Mouse (Mus musculus): ENCODE results near the gene Baiap2l2. TPM values are rescaled to one million over a fixed set of nuclear protein-coding genes. Genes with fewer than 3 reads are reported as not detected.

Baiap2l2 gene
- polyA plus RNA-seq (2021; fragmentation: Nextera tagmentation) = 3.8 and 4.6 TPM in 2 replicates
- long read RNA-seq, experiment 1, partial matches to known transcripts = 1 of 2 reads
- long read RNA-seq, experiment 1, other reads (novel, unspliced or antisense) = 1 of 2 reads
- long read RNA-seq, experiment 2, partial matches to known transcripts = 2 of 2 reads
- long read RNA-seq, experiment 2, other reads (novel, unspliced or antisense) = 0 of 2 reads

DNA sequence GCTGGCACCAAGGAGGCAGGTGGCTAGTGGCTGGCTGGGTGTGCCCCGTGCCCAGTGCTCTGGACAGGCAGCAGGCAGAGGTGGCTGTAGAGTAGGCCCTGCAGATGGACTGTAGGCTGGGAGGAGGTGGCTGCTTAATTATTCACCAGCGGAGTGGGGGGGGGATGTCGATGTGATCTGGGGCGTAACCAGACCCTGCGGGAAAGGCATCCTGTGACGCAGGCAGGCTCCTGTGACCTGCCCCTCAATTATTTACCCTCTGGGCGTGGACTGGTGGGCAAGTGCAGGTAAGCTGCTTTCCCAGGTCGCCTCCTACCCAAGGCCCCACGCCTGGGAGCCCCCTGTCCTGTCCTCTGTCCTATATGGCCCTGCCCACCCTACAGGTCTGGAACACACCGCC is at the start of gene Baiap2l2:
TSS of gene Baiap2l2 (minus strand) at position 139 of the 400 bp plus-strand sequence.

DNA sequence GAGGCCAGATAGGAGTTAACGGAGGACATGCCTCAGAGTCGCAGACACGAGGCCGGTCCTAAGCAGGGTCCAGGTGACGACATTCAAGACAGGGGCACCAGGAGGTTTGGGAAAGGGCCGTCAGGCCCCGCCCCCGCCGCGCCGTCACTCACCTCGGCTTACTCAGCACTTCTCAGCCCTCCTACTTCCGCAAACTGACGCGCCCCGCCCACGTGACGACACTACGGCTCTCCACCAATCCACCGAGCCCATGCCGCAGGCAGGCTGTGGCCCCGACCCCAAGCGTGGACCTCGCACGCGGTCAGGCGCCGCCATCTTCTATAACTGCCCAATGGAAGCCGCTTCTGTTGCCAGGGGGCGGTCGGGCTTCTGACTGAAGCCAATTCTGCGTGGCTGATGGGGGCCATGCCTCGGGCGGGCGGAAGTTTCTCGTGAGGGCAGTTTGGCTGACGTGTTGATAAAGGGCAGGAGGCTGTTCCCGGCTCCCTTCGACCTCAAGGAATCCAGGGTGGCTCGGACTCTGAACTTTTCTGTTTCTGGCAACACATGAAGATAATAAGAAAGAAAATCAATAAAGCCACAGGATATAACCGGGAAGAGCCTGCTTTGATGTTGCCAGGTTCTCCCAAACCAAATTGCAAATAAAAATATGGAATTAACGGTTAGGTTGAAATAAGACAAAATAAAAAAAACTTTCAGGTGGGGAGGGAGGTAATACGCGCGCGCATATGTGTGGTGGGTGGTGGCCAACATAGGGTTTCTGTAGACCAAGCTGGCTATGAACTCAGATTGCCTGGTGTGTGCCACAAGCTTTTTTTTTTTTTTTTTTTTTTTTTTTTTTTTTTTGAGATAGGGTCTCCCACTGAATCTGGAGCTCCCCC is 43.0 kb upstream of the Baiap2l2 start, which contains the start of gene Pla2g6:
TSS of gene Pla2g6 (minus strand) at position 333 of the 881 bp plus-strand sequence.

DNA sequence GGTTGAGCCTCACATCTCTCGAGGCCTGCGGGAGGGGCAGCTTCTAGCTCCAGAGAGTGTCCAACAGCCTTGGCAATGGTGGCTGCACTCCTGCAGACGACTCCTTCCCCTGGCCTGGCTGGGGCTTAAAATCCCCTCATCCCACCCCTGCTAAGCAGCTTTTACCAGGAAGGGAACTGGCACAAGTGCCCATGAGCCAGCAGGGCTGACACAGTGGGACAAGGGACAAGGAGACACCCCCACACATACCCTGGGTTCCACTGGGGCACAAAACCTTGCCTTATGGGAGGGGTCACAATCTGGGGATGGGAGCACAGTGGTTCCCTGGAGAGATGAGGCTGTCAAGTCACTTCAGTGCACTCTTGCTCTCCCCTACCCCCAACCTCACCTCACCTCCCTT is 30.7 kb downstream of the Baiap2l2 start, which contains the start of gene Slc16a8:
TSS of gene Slc16a8 (minus strand) at position 101 of the 400 bp plus-strand sequence.

DNA sequence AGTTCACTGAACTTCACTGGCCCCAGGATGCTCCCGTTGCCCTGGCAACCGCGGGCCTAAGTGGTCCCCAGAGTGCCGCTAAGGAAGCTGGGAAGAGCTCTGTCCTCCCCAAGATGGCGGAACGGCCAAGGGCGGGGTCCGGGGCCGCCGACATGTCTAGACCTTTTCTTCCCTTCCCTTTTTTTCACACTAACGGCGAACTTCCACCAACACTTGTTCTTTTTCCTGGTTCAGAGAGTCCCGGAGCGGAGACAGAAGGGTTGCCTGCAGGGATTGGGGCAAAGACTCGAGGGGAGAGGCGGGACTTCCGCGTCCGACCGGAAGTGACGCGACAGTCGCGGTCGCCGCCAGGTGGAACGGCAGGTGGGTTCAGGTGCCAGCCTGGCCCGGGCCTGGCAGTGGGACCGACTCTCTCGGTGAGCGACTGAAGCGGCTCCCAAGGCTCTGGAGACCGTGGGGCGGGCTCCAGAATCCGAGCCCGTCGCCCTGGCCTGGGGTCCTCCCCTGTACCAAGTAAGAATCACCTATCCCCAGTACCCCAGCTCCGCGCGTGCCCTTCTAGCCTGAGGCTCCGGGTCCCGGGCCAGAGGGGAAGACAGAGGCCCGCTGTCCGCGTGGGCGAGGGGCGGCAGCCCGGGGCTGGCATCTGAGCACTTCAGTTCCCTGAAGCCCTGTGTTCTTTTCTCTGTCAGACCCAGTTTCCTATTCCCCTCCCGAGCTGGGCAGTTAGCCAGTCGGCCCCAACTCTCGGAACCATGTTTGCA is 56.1 kb downstream of the Baiap2l2 start, which contains the start of the genes Pick1 and Gm49486:
TSS of gene Pick1 (plus strand) at position 116 of the 764 bp plus-strand sequence.
TSS of gene Gm49486 (plus strand) at position 334 of the 764 bp plus-strand sequence.

Other genes starting within 250 kb of the Baiap2l2 start
- gene Galr3, start 243.7 kb downstream of the Baiap2l2 start, polyA plus RNA-seq (2021; fragmentation: Nextera tagmentation) = 0.23 TPM in 2 replicates
- 28.0 and 29.8 TPM in 2 replicates for gene Ankrd54, start 222.6 kb downstream of the Baiap2l2 start, polyA plus RNA-seq (2021; fragmentation: Nextera tagmentation)
- gene Eif3l, start 210.4 kb downstream of the Baiap2l2 start, polyA plus RNA-seq (2021; fragmentation: Nextera tagmentation) = 100 and 106 TPM in 2 replicates
- gene Micall1, start 176.6 kb downstream of the Baiap2l2 start, polyA plus RNA-seq (2021; fragmentation: Nextera tagmentation) = 3.3 and 3.8 TPM in 2 replicates
- 156 and 172 TPM in 2 replicates for gene Polr2f, start 144.5 kb downstream of the Baiap2l2 start, polyA plus RNA-seq (2021; fragmentation: Nextera tagmentation)
- 18.0 and 24.6 TPM in 2 replicates for gene 1700088E04Rik, start 144.3 kb downstream of the Baiap2l2 start, polyA plus RNA-seq (2021; fragmentation: Nextera tagmentation)
- gene Sox10, start 120.3 kb downstream of the Baiap2l2 start, polyA plus RNA-seq (2021; fragmentation: Nextera tagmentation) = 8.4 and 10.3 TPM in 2 replicates
- gene Pick1, start 56.4 kb downstream of the Baiap2l2 start, polyA plus RNA-seq (2021; fragmentation: Nextera tagmentation) = 12.5 and 14.9 TPM in 2 replicates
- gene Gm49486, start 56.1 kb downstream of the Baiap2l2 start, polyA plus RNA-seq (2021; fragmentation: Nextera tagmentation) = 0.25 TPM in 1 of 2 replicates, not detected in the other
- 5.2 TPM in 1 of 2 replicates, not detected in the other for gene Slc16a8, start 30.8 kb downstream of the Baiap2l2 start, polyA plus RNA-seq (2021; fragmentation: Nextera tagmentation)
- 9.0 and 9.6 TPM in 2 replicates for gene Pla2g6, start 42.9 kb upstream of the Baiap2l2 start, polyA plus RNA-seq (2021; fragmentation: Nextera tagmentation)
- gene Maff, start 61.1 kb upstream of the Baiap2l2 start, polyA plus RNA-seq (2021; fragmentation: Nextera tagmentation) = 0.23 and 0.28 TPM in 2 replicates
- gene Tmem184b, start 118.0 kb upstream of the Baiap2l2 start, polyA plus RNA-seq (2021; fragmentation: Nextera tagmentation) = 72.2 and 91.2 TPM in 2 replicates
- 26.7 and 27.5 TPM in 2 replicates for gene Csnk1e, start 170.0 kb upstream of the Baiap2l2 start, polyA plus RNA-seq (2021; fragmentation: Nextera tagmentation)
- gene Kcnj4, start 219.7 kb upstream of the Baiap2l2 start, polyA plus RNA-seq (2021; fragmentation: Nextera tagmentation) = 2.4 and 3.0 TPM in 2 replicates
- 1.2 and 2.1 TPM in 2 replicates for gene Kdelr3, start 230.9 kb upstream of the Baiap2l2 start, polyA plus RNA-seq (2021; fragmentation: Nextera tagmentation)